Mouse (Mus musculus) neural tube, embryonic 13.5 days (tissue): ENCODE measurements at regions not wholly inside any gene's neighbourhood (a gene's known extent, or its start where the extent isn't known, plus 50 kb on each side); places are given as distances from the start of the nearest gene placed in this dataset.

Source experiments
- ATAC-seq: fragments of 200-750 bp; cut with Nextera tagmentation; 2 replicates; pipeline ENCODE4 v1.8.0; 2017; ENCODE audit warnings: low read depth, mild to moderate bottlenecking, moderate TSS enrichment, moderate library complexity
- H3K27ac ChIP-seq: fragments of 300-500 bp; sonication (generic); replicated peaks from 2 replicates; pipeline ENCODE4 v1.5.1; 2015; ENCODE audit warnings: moderate library complexity, mild to moderate bottlenecking, inconsistent platforms
- H3K27me3 ChIP-seq: fragments of 300-500 bp; sonication (generic); 2 replicates; pipeline ENCODE4 v1.6.1; 2015; ENCODE audit warnings: mild to moderate bottlenecking, inconsistent platforms
- H3K36me3 ChIP-seq: fragments of 300-500 bp; sonication (generic); 2 replicates; pipeline ENCODE4 v1.6.1; 2015; ENCODE audit warnings: mild to moderate bottlenecking, inconsistent platforms
- H3K4me1 ChIP-seq: fragments of 300-500 bp; sonication (generic); replicated peaks from 2 replicates; pipeline ENCODE4 v1.6.1; 2015; ENCODE audit warnings: inconsistent platforms
- H3K4me2 ChIP-seq: fragments of 300-500 bp; sonication (generic); 2 replicates; pipeline ENCODE4 v1.6.1; 2015; ENCODE audit warnings: inconsistent platforms, mild to moderate bottlenecking, moderate library complexity
- H3K4me3 ChIP-seq: fragments of 300-500 bp; sonication (generic); 2 replicates; pipeline ENCODE4 v1.5.1; 2015; ENCODE audit warnings: mild to moderate bottlenecking, inconsistent platforms
- H3K9ac ChIP-seq: fragments of 300-500 bp; sonication (generic); 2 replicates; pipeline ENCODE4 v1.6.1; 2015; ENCODE audit warnings: moderate library complexity, mild to moderate bottlenecking, inconsistent platforms
- H3K9me3 ChIP-seq: fragments of 300-500 bp; sonication (generic); 2 replicates; pipeline ENCODE4 v1.6.1; 2016; ENCODE audit warnings: inconsistent platforms
- WGBS: fragments of 180-500 bp; shearing (Covaris S2); methylation state at CpG from one replicate; pipeline ENCODE4 v1.1.7; 2015; 5-methylcytosine and 5-hydroxymethylcytosine counted together

DNA sequence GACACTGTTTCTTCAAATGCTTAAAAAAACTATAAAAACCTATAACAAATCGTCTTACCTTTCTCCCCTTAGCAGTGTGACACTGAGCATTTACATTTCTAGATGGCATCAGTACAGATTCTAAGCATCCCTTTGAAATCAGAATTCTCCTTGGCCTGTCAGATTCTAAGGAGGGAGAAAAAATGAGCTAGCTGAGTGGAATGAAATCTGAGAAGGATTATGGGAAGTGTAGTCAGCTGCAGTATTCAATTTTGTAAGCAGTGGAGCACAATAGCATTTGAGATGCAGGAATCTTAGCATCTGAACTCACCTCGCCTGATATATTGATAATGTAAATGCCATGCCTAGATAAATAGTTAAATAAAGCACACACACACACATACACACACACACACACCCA lies 240.4 kb upstream of the C030005K15Rik start:
- Histone ChIP-seq H3K4me3 (no peak overlapping the region), H3K4me2 (no peak overlapping the region), H3K9me3 (no peaks in the 10 kb centered on the region), H3K36me3 (no peaks in the 10 kb centered on the region), H3K27ac (no peak overlapping the region), H3K4me1 (no peaks in the 10 kb centered on the region), H3K27me3 (no peaks in the 10 kb centered on the region), H3K9ac (no peak overlapping the region)
- 66% methylated on average over 2 of the region's 2 CpGs for WGBS
- ATAC-seq = no peak

DNA sequence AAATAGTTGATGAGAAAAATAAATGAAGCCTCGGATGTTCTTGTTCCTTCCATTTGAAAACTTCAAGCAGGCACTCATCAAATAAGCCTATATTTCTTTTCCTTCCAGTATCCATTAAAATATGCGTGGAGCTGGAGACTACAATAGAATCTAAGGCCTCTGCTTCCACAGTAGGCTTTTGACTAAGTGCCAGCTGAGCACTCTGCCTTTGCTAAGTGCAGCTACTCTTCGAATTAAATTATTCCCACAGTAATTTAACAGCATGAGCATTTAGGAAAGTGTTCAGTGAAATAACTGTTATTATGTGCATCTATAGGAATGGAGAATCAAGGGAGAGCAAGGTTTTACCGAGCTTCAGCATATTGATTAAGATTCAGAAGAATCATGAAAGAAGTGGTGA lies 280.5 kb upstream of the C030005K15Rik start:
- Histone ChIP-seq H3K9me3 (no peaks in the 10 kb centered on the region), H3K9ac (no peak overlapping the region), H3K36me3 (no peaks in the 10 kb centered on the region), H3K4me2 (no peak overlapping the region), H3K27me3 (no peaks in the 10 kb centered on the region), H3K4me3 (no peak overlapping the region), H3K4me1 (peaks cover 8% of the 10 kb centered on the region), H3K27ac (no peak overlapping the region)
- ATAC-seq = peak; percentile 63
- WGBS = 21% methylated on average over 4 of the region's 4 CpGs

DNA sequence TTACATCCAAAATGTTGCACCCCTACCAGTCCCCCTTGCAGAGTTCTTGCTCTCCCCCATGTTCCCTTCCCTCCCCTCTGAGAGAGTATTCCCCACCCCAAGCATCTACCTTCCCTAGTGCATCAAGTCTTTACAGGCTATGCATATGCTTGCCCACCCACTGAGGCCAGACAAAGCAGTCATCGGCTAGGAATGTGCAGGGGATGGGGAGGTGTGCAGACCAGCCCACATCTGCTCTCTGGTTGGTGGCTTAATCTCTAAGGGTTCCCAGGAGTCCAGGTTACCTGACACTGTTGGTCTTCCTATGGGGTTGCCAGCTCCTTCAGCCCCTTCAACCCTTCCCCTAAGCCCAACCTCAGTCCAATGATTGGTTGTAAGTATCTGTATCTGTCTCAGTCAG lies 281.8 kb upstream of the C030005K15Rik start:
- H3K4me1 ChIP-seq = peaks cover 8% of the 10 kb centered on the region
- WGBS = 5% methylated on average over 1 of the region's 1 CpGs
- H3K4me2 ChIP-seq = no peak overlapping the region
- H3K27ac ChIP-seq = no peak overlapping the region
- H3K27me3 ChIP-seq = no peaks in the 10 kb centered on the region
- no peaks in the 10 kb centered on the region for H3K36me3 ChIP-seq
- no peaks in the 10 kb centered on the region for H3K9me3 ChIP-seq
- no peak overlapping the region for H3K4me3 ChIP-seq
- ATAC-seq = peak; percentile 43; the same call in 1 of the 2 replicates
- no peak overlapping the region for H3K9ac ChIP-seq

DNA sequence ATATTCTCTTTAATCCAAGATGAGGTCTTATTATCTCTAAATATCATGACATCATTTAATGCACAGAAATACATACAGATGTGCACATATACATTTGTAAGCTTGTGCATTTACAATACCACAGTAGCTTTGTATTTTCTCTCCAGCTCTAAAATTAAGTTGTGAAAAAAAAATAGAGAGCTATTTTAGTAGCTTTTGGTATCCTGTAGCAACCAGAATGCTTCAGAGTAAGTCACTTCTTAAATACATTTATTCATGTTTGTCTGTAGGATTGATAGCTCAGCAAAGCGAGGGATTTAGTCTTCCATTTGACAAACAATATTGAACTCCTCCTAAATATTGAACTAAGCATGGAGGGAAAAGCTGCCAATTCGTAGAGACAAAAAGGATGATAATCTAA lies 286.4 kb upstream of the C030005K15Rik start:
- H3K27me3 ChIP-seq = no peaks in the 10 kb centered on the region
- H3K4me2 ChIP-seq = no peak overlapping the region
- no peaks in the 10 kb centered on the region for H3K36me3 ChIP-seq
- no peak overlapping the region for H3K27ac ChIP-seq
- no peak for ATAC-seq
- 80% methylated on average over 2 of the region's 2 CpGs for WGBS
- no peaks in the 10 kb centered on the region for H3K9me3 ChIP-seq
- H3K9ac ChIP-seq = no peak overlapping the region
- no peak overlapping the region for H3K4me3 ChIP-seq
- peaks cover 6% of the 10 kb centered on the region; the same call in 1 of the 2 replicates for H3K4me1 ChIP-seq

DNA sequence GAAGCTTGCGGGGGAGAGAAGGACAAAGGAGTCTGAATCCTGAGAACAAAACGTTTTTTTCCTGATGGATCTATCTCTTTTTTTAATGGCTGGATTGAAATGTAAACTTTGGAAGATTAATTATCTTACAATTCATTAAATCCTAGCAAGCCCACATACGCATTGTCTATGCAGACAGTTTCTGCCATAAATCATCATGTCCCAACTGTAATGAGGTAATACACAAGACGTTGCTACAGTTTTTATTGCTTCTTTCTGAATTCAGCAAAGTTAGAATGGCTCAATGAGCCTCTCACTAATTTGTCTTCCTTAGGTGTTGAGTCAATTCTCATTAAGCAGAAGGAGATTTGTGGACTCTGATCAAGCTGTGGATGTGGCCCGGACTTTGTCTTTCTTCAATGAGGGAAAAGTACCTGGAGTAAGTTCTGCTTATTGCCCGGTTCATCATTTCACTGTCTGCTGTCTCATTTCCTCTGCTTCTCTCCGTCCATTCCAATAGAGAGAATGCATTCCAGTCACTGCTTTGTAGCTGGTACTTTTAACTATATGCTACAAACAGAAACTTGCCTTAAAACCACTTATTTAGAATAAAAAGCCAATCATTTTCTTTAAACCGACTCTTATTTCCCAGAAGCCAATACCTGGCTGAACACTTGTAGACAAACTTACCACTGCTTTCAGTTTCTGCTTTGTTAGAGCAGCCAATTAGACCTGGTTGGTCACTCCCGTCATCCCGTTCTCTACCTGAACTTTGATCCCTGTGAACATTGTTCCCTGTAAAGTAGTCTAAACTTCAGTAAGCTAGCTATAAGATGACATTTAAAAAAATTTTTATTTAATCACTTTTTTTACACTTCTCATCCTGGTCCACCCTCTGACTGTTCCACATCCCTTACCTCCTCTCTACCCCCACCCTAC lies 288.7 kb upstream of the C030005K15Rik start:
- no peaks in the 10 kb centered on the region for H3K27me3 ChIP-seq
- H3K36me3 ChIP-seq = no peaks in the 10 kb centered on the region
- no peak for ATAC-seq
- WGBS = 44% methylated on average over 10 of the region's 10 CpGs
- H3K27ac ChIP-seq = no peak overlapping the region
- H3K4me3 ChIP-seq = no peak overlapping the region
- H3K4me1 ChIP-seq = peaks cover 6% of the 10 kb centered on the region; the same call in 1 of the 2 replicates
- no peak overlapping the region for H3K4me2 ChIP-seq
- H3K9me3 ChIP-seq = no peaks in the 10 kb centered on the region
- no peak overlapping the region for H3K9ac ChIP-seq

DNA sequence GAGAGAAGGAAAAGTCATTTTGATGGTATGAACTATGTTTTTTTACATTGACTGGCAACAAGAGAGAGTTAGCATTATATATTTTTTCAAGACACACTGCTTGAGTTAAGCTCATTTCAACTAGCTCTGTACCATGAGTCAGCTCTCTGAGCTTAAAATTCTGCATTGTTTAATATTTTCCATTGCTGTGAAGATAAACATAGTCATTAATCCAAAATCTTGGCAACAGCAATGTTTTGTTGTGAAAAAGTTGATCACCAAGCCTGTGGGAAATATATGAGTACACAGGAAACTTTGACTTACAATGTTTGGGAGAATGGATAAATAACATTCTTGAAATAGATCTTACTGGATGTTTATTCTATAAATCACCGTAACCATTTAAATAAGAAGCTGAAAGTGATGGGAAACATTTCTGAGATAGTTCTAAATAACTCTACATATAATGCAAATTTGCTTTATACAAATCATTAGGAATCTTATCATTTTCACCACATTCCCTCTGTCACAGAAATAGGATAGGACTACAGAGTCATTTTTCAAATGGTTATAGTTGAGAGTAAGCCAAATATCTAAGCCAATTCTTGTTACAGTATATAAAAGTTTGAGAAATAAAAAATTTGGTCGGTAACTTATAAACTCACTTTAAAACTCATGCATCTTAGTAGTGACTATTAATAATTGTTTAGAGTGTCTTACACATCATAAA lies 290.2 kb upstream of the C030005K15Rik start:
- Histone ChIP-seq H3K4me3 (no peak overlapping the region), H3K9me3 (no peaks in the 10 kb centered on the region), H3K27ac (no peak overlapping the region), H3K9ac (no peak overlapping the region), H3K4me2 (no peak overlapping the region), H3K4me1 (peaks cover 6% of the 10 kb centered on the region; the same call in 1 of the 2 replicates), H3K27me3 (no peaks in the 10 kb centered on the region), H3K36me3 (no peaks in the 10 kb centered on the region)
- WGBS = 94% methylated on average over 2 of the region's 2 CpGs
- no peak for ATAC-seq

DNA sequence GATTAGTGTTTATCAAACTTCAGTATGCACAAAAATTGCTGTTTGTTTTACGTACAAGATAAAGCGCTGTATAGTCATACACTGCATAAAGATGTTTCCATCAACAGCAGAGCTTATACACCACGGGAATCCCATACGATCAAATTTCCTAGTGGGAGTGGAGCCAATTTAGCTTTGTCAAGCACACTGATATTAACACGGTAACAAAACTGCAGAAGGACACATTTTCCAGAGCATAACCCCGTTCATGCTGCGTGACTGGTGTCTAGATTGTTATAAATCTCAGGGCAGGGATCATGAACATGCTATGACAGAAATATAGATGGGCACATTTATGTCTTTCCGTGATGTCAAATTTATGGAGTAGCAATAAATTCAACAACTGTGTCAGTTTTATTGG lies 302.6 kb upstream of the C030005K15Rik start:
- H3K27me3 ChIP-seq = no peaks in the 10 kb centered on the region
- no peak overlapping the region for H3K9ac ChIP-seq
- peak; percentile 61; the same call in 1 of the 2 replicates for ATAC-seq
- no peaks in the 10 kb centered on the region for H3K9me3 ChIP-seq
- 0 out of 2 replicates have a peak overlapping the region, but pooled peaks have one; percentile 2 for H3K27ac ChIP-seq
- H3K4me1 ChIP-seq = 0 out of 2 replicates have a peak, but pooled peaks cover 3% of the 10 kb centered on the region
- H3K4me3 ChIP-seq = no peak overlapping the region
- H3K4me2 ChIP-seq = no peak overlapping the region
- no peaks in the 10 kb centered on the region for H3K36me3 ChIP-seq
- WGBS = 52% methylated on average over 8 of the region's 8 CpGs

DNA sequence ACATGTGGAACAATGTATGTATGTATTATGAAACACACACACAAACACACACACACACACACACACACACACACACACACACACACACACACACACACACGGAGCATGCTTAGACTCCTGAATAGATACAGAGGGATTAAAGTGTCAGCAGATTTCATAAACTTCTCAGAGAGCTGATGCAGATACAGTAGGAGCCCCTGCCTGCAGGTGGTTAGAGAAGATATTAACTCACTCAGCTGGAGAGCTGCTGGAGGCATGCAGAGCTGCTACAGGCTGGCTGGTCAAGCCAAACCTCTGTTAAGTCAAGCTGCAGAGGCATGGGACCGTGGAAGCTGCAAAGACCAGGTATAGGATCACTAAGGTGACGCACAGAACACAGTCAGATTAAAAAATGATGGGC lies 303.1 kb upstream of the C030005K15Rik start:
- Histone ChIP-seq H3K4me1 (0 out of 2 replicates have a peak, but pooled peaks cover 3% of the 10 kb centered on the region), H3K4me2 (no peak overlapping the region), H3K9ac (no peak overlapping the region), H3K27ac (no peak overlapping the region), H3K36me3 (no peaks in the 10 kb centered on the region), H3K27me3 (no peaks in the 10 kb centered on the region), H3K9me3 (no peaks in the 10 kb centered on the region), H3K4me3 (no peak overlapping the region)
- 62% methylated on average over 3 of the region's 3 CpGs for WGBS
- 0 out of 2 replicates have a peak, but pooled peaks have one; percentile 23 for ATAC-seq

DNA sequence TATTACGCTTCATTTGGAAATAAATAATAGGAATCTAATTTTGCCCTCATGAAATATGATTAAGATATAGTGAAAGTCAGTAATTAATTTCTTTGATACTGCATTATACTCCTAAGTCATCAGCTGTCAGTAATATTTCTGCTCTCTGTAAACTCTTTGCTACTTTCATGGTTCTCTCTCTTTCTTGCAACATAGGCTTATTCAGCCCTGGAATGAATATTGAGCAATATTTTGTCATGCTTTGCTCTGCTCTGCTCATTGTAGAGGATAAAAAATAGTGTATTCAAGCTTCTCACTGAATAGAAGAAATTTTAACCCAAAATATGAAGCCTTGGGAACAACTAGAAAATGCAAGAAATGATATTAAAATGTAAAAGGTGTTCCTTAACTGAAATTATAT lies 306.1 kb upstream of the C030005K15Rik start:
- Histone ChIP-seq H3K9ac (no peak overlapping the region), H3K27me3 (no peaks in the 10 kb centered on the region), H3K4me1 (0 out of 2 replicates have a peak, but pooled peaks cover 3% of the 10 kb centered on the region), H3K4me2 (no peak overlapping the region), H3K36me3 (no peaks in the 10 kb centered on the region), H3K27ac (no peak overlapping the region), H3K9me3 (no peaks in the 10 kb centered on the region), H3K4me3 (no peak overlapping the region)
- 93% methylated on average over 1 of the region's 1 CpGs for WGBS
- ATAC-seq = no peak

DNA sequence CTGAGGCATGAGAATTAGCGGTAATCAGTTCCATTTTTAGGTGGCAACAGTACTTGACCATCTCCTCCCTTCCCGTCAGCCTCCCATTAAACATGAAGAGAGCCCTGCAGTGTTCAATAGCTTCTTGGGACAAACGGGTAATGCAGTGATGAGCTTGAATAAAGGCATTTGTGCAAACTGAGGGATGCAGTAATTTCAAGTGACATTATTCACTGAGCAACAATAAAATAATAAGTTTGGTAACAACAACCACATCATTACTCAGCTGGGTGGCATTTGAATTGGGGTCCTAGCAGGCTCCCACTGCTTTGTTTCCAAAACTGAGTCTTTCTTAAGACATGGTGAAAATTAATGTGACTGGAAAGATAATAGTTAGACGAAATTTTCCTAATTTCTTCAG lies 315.2 kb upstream of the C030005K15Rik start:
- no peak for ATAC-seq

DNA sequence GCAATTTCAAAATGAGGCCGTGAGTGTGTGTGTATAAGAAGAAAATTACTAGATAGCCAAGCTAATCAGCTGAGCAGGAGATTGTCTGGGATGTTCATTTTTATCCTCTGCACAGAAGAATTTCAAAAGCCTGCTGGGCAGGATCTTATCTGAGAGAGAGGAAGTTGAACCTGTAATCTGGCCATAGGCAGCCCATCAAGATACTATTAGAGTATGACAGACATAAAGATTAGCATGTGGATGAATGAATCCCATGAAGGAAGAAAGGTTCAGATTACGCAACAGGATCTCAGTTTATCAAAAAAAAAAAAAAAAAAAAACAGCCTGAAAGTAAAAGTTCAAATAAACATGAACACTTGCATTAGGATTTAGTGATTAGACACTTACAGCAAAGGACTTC lies 317.3 kb upstream of the C030005K15Rik start:
- WGBS = 87% methylated on average over 2 of the region's 2 CpGs
- Histone ChIP-seq H3K9me3 (no peaks in the 10 kb centered on the region), H3K36me3 (no peaks in the 10 kb centered on the region), H3K27me3 (no peaks in the 10 kb centered on the region), H3K4me1 (0 out of 2 replicates have a peak, but pooled peaks cover 9% of the 10 kb centered on the region), H3K27ac (no peak overlapping the region), H3K9ac (no peak overlapping the region), H3K4me3 (no peak overlapping the region), H3K4me2 (no peak overlapping the region)
- no peak for ATAC-seq

More for the DNA sequence above, 315.2 kb upstream of the C030005K15Rik start:
- 0 out of 2 replicates have a peak, but pooled peaks cover 9% of the 10 kb centered on the region for H3K4me1 ChIP-seq
- H3K9ac ChIP-seq = no peak overlapping the region
- 13% methylated on average over 4 of the region's 4 CpGs for WGBS
- H3K4me3 ChIP-seq = no peak overlapping the region
- H3K27me3 ChIP-seq = no peaks in the 10 kb centered on the region
- no peak overlapping the region for H3K4me2 ChIP-seq
- H3K9me3 ChIP-seq = no peaks in the 10 kb centered on the region
- no peaks in the 10 kb centered on the region for H3K36me3 ChIP-seq
- H3K27ac ChIP-seq = no peak overlapping the region

DNA sequence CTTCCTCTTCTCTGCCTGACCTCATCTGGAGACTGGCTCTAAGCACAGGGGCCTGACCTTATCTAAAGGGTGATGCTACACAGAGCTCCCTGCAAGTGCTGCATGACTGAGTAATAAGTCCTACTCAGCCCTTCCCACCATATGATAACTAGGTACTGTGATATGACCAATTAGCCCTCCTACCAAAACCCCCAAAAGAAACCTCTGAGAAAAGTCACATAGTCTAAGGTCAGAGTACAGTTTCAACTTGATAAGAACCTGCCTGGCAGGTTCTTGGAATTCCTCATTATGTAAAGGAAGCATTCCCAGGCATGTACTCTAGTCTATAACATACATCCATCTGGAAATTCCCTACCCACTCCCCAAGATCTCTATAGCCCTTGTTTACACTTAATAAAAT lies 318.0 kb upstream of the C030005K15Rik start:
- Histone ChIP-seq H3K9me3 (no peaks in the 10 kb centered on the region), H3K4me2 (no peak overlapping the region), H3K36me3 (no peaks in the 10 kb centered on the region), H3K4me3 (no peak overlapping the region), H3K4me1 (0 out of 2 replicates have a peak, but pooled peaks cover 9% of the 10 kb centered on the region), H3K27ac (no peak overlapping the region), H3K27me3 (no peaks in the 10 kb centered on the region), H3K9ac (no peak overlapping the region)
- no peak for ATAC-seq
